Mouse (Mus musculus) cortical plate, adult 2 months (tissue): Measurements from ENCODE around the gene Stard5.

ENCODE experiments used
- CTCF ChIP-seq: fragments of 200-500 bp; IDR thresholded peaks from 2 replicates; pipeline ENCODE4 v1.5.1; 2011; ENCODE audit warnings: mild to moderate bottlenecking, control low read depth, low read length; ENCODE audit not compliant: insufficient read depth; ENCODE audit errors: extremely low read depth
- POLR2A ChIP-seq: fragments of 200-500 bp; IDR thresholded peaks from 2 replicates; pipeline ENCODE4 v1.6.1; 2011; ENCODE audit warnings: mild to moderate bottlenecking, low read length, control low read depth; ENCODE audit not compliant: insufficient read depth; ENCODE audit errors: extremely low read depth

GRCm38 (mm10) chr7:83627369-83627768 lies 4.4 kb upstream of the Stard5 start:
- TF ChIP-seq CTCF (no peak), POLR2A (no peak)
